Mouse (Mus musculus): Measurements from ENCODE around the gene Vwa7.

GRCm38 (mm10) chr17:35043794-35044193 lies 27.4 kb downstream of the Vwa7 start:
- TF ChIP-seq CTCF (IDR thresholded peaks at IDR 0.05) (no peak), EP300 (IDR thresholded peaks at IDR 0.05) (peak; percentile 31; the same call in 1 of the 2 replicates)
